In genomic region chr5:66090037-66090436, GRCm38 (mm10) we compare ENCODE assay signal across 11 mouse cellular contexts.
DNase-seq lines count a peak whose midpoint lies in the region; ATAC-seq and TF ChIP-seq lines count a peak whose summit lies in the region.
"Had no signal": no experiment of that assay in that cellular context is flagged by ENCODE, and none has a peak within 500 bp of the region (broad histone marks: within the 10 kb centered on the region; RNA-seq: fewer than 3 reads in every experiment).

No protein-coding gene starts in this region.

- TF ChIP-seq RAD21 in CH12.LX (IDR thresholded peaks at IDR 0.05; ENCODE audit: low read depth, low read length): no peak

- in situ Hi-C loops in CH12.LX (cut with MboI; ENCODE audit: low pct_ligation_motif_present, low pct_unique_long_range_greater_than_20kb, low sequenced_read_pairs): no loop called here

- no peaks in the 10 kb centered on the region for H3K36me3 ChIP-seq in kidney, postnatal 0 days (ENCODE audit: insufficient read depth, low read length)
- peaks cover 0 to 6% of the 10 kb centered on the region in 2 experiments for H3K36me3 ChIP-seq in CH12.LX (replicated peaks in 1 of 2; ENCODE audit: control insufficient read depth in 1 of 2, insufficient read depth in 1 of 2, low read length in 1 of 2)
- peaks cover 4% of the 10 kb centered on the region; the same call in 1 of the 2 replicates for H3K36me3 ChIP-seq in intestine, postnatal 0 days (ENCODE audit: control insufficient read depth, insufficient read depth)
- H3K36me3 ChIP-seq: liver, embryonic 13.5 days had no signal

- no peaks in the 10 kb centered on the region for H3K27me3 ChIP-seq in kidney, postnatal 0 days (ENCODE audit: insufficient read depth, low read length)
- no peaks in the 10 kb centered on the region for H3K27me3 ChIP-seq in CH12.LX (replicated peaks)
- H3K27me3 ChIP-seq in intestine, postnatal 0 days (replicated peaks; ENCODE audit: control insufficient read depth, insufficient read depth, low read length): no peaks in the 10 kb centered on the region
- H3K27me3 ChIP-seq: liver, embryonic 13.5 days had no signal

- WGBS in kidney, postnatal 0 days: 55% methylated on average over 9 of the region's 9 CpGs
- 32% methylated on average over 9 of the region's 9 CpGs for WGBS in intestine, postnatal 0 days

- H3K4me1 ChIP-seq in kidney, postnatal 0 days (replicated peaks; ENCODE audit: insufficient read depth, low read length): no peaks in the 10 kb centered on the region
- H3K4me1 ChIP-seq in CH12.LX (ENCODE audit: control insufficient read depth in 1 of 2, insufficient read depth in 2 of 2): peaks cover 21 to 42% of the 10 kb centered on the region in 2 experiments
- no peaks in the 10 kb centered on the region for H3K4me1 ChIP-seq in intestine, postnatal 0 days (replicated peaks; ENCODE audit: control insufficient read depth, insufficient read depth, low read length)

- H3K9ac ChIP-seq in kidney, postnatal 0 days (ENCODE audit: low read depth, low read length): no peak overlapping the region
- peak overlapping the region; percentile 4; the same call in 1 of the 2 replicates for H3K9ac ChIP-seq in CH12.LX (ENCODE audit: insufficient read depth, low read depth)
- H3K9ac ChIP-seq in intestine, postnatal 0 days (ENCODE audit: low read depth, low read length): 0 out of 2 replicates have a peak overlapping the region, but pooled peaks have one; percentile 31
- H3K9ac ChIP-seq: liver, embryonic 13.5 days had no signal

- no peak overlapping the region for H3K4me2 ChIP-seq in kidney, postnatal 0 days (ENCODE audit: low read length)
- no peak overlapping the region for H3K4me2 ChIP-seq in CH12.LX (ENCODE audit: insufficient read depth, low read depth, poor library complexity, severe bottlenecking)
- no peak overlapping the region for H3K4me2 ChIP-seq in intestine, postnatal 0 days (replicated peaks; ENCODE audit: low read depth)
- H3K4me2 ChIP-seq: liver, embryonic 13.5 days had no signal

- no peak for TF ChIP-seq CTCF in kidney, postnatal 0 days (IDR thresholded peaks at IDR 0.05; ENCODE audit: low read depth)
- no peak for TF ChIP-seq CTCF in CH12.LX (conservative IDR thresholded peaks at IDR 0.05 in 1 of 2, IDR thresholded peaks at IDR 0.05 in 1 of 2; ENCODE audit: low read depth in 2 of 2, low read length in 2 of 2)
- TF ChIP-seq CTCF in intestine, postnatal 0 days (IDR thresholded peaks at IDR 0.05; ENCODE audit: low read depth): no peak
- TF ChIP-seq CTCF in layer of hippocampus, adult 2 months (conservative IDR thresholded peaks at IDR 0.05): no peak

- no peak for TF ChIP-seq EP300 in CH12.LX (IDR thresholded peaks at IDR 0.05; ENCODE audit: low read length)

- DNase-seq in kidney, postnatal 0 days (ENCODE audit: low spot score): no peak
- DNase-seq in kidney, postnatal 10 days: no peak
- DNase-seq in CH12.LX (ENCODE audit: extremely low read depth): no peak
- peak; percentile 78 for DNase-seq in adrenal gland, postnatal 10 days
- no peak for DNase-seq in frontal cortex, postnatal 25 days (ENCODE audit: low spot score in 2 of 2)
- DNase-seq in spleen, adult 12 weeks (ENCODE audit: low spot score): no peak
- DNase-seq in layer of hippocampus, adult 2 months (ENCODE audit: low spot score in 2 of 2): no peak
- DNase-seq: cerebellum, adult 9-11 months; liver, embryonic 13.5 days had no signal

- dilution Hi-C loops in CH12.LX (cut with MboI; ENCODE audit: extremely low pct_ligation_motif_present, extremely low pct_unique_long_range_greater_than_20kb, low sequenced_read_pairs): no loop called here

- H3K4me3 ChIP-seq in kidney, postnatal 0 days (replicated peaks; ENCODE audit: low read depth, low read length): no peak overlapping the region
- no peak overlapping the region for H3K4me3 ChIP-seq in CH12.LX (replicated peaks in 1 of 3; ENCODE audit: low read depth in 2 of 3, low read length in 2 of 3, poor library complexity in 1 of 3)
- H3K4me3 ChIP-seq in intestine, postnatal 0 days (ENCODE audit: low read depth, low read length): no peak overlapping the region
- no peak overlapping the region for H3K4me3 ChIP-seq in layer of hippocampus, adult 2 months
- H3K4me3 ChIP-seq: liver, embryonic 13.5 days had no signal

- no peak for ATAC-seq in kidney, postnatal 0 days (replicated peaks; ENCODE audit: low FRiP score, low read depth)
- 0 out of 2 replicates have a peak, but pooled peaks have one; percentile 18 for ATAC-seq in intestine, postnatal 0 days
- ATAC-seq: forebrain, embryonic 16.5 days had no signal

- H3K79me2 ChIP-seq in CH12.LX (replicated peaks; ENCODE audit: control insufficient read depth, extremely low read depth, insufficient read depth, poor library complexity, severe bottlenecking): peaks cover 7% of the 10 kb centered on the region; the same call in 1 of the 2 replicates

- H3K9me3 ChIP-seq in kidney, postnatal 0 days (replicated peaks; ENCODE audit: low read length): no peaks in the 10 kb centered on the region
- no peaks in the 10 kb centered on the region for H3K9me3 ChIP-seq in CH12.LX (replicated peaks; ENCODE audit: low read length)
- no peaks in the 10 kb centered on the region for H3K9me3 ChIP-seq in intestine, postnatal 0 days (ENCODE audit: control insufficient read depth)
- H3K9me3 ChIP-seq: liver, embryonic 13.5 days had no signal

- H3K27ac ChIP-seq in kidney, postnatal 0 days: peak overlapping the region; percentile 19; the same call in 1 of the 2 replicates
- peak overlapping the region; percentile 23 for H3K27ac ChIP-seq in CH12.LX (ENCODE audit: insufficient read depth, low read depth)
- H3K27ac ChIP-seq in intestine, postnatal 0 days (ENCODE audit: low read depth, low read length): no peak overlapping the region
- H3K27ac ChIP-seq in layer of hippocampus, adult 2 months: no peak overlapping the region
- H3K27ac ChIP-seq: liver, embryonic 13.5 days had no signal

- no peak for TF ChIP-seq POLR2A in CH12.LX (IDR thresholded peaks at IDR 0.05; ENCODE audit: low read depth, low read length)

TF ChIP-seq in CH12.LX, 34 proteins besides CTCF, POLR2A, EP300 and RAD21:
- TF ChIP-seq MAZ (IDR thresholded peaks at IDR 0.05; ENCODE audit: low read depth, low read length): no peak
- no peak for TF ChIP-seq MAX (IDR thresholded peaks at IDR 0.05; ENCODE audit: low read length)
- TF ChIP-seq PAX5 (IDR thresholded peaks at IDR 0.05; ENCODE audit: low read length): no peak
- no peak for TF ChIP-seq KAT2A (IDR thresholded peaks at IDR 0.05; ENCODE audit: insufficient replicate concordance, low read length)
- no peak for TF ChIP-seq E2F4 (IDR thresholded peaks at IDR 0.05; ENCODE audit: insufficient replicate concordance, low read depth, low read length)
- TF ChIP-seq MYC (IDR thresholded peaks at IDR 0.05; ENCODE audit: low read depth, low read length): no peak
- no peak for TF ChIP-seq MEF2A (IDR thresholded peaks at IDR 0.05; ENCODE audit: borderline replicate concordance, low read depth, low read length)
- no peak for TF ChIP-seq UBTF (IDR thresholded peaks at IDR 0.05; ENCODE audit: low read depth, low read length)
- no peak for TF ChIP-seq ZKSCAN1 (IDR thresholded peaks at IDR 0.05; ENCODE audit: borderline replicate concordance, low read depth, low read length)
- TF ChIP-seq MXI1 (IDR thresholded peaks at IDR 0.05; ENCODE audit: low read depth, low read length): no peak
- no peak for TF ChIP-seq JUND (conservative IDR thresholded peaks at IDR 0.05; ENCODE audit: low read depth, low read length)
- TF ChIP-seq TBP (conservative IDR thresholded peaks at IDR 0.05; ENCODE audit: low read depth, low read length): no peak
- TF ChIP-seq ELF1 (IDR thresholded peaks at IDR 0.05; ENCODE audit: low read depth, low read length): no peak

Comparison
In these comparisons a context has a peak if more than half of its experiments do, and no peak if none do; other contexts are left out.
1. H3K27ac ChIP-seq: peak in kidney, postnatal 0 days (single experiment) and CH12.LX (single experiment); none in intestine, postnatal 0 days (single experiment) and layer of hippocampus, adult 2 months (single experiment).